16 mouse cellular contexts compared by ENCODE assay signal in genomic region chr11:62103380-62103911, GRCm38 (mm10).
DNase-seq lines count a peak whose midpoint lies in the region; ATAC-seq and TF ChIP-seq lines count a peak whose summit lies in the region.
"Had no signal": no experiment of that assay in that cellular context is flagged by ENCODE, and none has a peak within 500 bp of the region (broad histone marks: within the 10 kb centered on the region; RNA-seq: fewer than 3 reads in every experiment).

No protein-coding gene starts in this region.

- no peaks in the 10 kb centered on the region for H3K9me3 ChIP-seq in kidney, embryonic 15.5 days (replicated peaks)
- H3K9me3 ChIP-seq: embryonic facial prominence, embryonic 10.5 days; hindbrain, embryonic 12.5 days had no signal

- H3K27ac ChIP-seq in kidney, embryonic 15.5 days = peak overlapping the region; percentile 24; the same call in 1 of the 2 replicates
- peak overlapping the region; percentile 23; the same call in 1 of the 2 replicates for H3K27ac ChIP-seq in bone marrow macrophage, adult 2 months (ENCODE audit: insufficient read depth, low read depth, low read length)
- H3K27ac ChIP-seq in layer of hippocampus, adult 2 months = no peak overlapping the region
- H3K27ac ChIP-seq: embryonic facial prominence, embryonic 10.5 days; hindbrain, embryonic 12.5 days had no signal

- 0 out of 2 replicates have a peak, but pooled peaks cover 3% of the 10 kb centered on the region for H3K4me1 ChIP-seq in kidney, embryonic 15.5 days
- H3K4me1 ChIP-seq in bone marrow macrophage, adult 2 months (ENCODE audit: control insufficient read depth, insufficient read depth, low read length) = peaks cover 8% of the 10 kb centered on the region
- H3K4me1 ChIP-seq: embryonic facial prominence, embryonic 10.5 days; hindbrain, embryonic 12.5 days had no signal

- WGBS in kidney, embryonic 15.5 days = 51% methylated on average over 3 of the region's 3 CpGs

- no peak overlapping the region for H3K4me2 ChIP-seq in kidney, embryonic 15.5 days
- H3K4me2 ChIP-seq: hindbrain, embryonic 12.5 days; midbrain, embryonic 11.5 days had no signal

- no peak for DNase-seq in kidney, postnatal 36 days
- no peak for DNase-seq in layer of hippocampus, adult 2 months (ENCODE audit: low spot score in 2 of 2)
- no peak for DNase-seq in urinary bladder, postnatal 4 days (ENCODE audit: low spot score in 2 of 2)
- DNase-seq: adrenal gland, adult 2 months; cerebellum, adult 9-10 months; gastrocnemius, postnatal 10 days; kidney, adult 2 months; lung, adult 18-20 months; right cerebral cortex, postnatal 14 days had no signal

- ATAC-seq in kidney, embryonic 15.5 days (replicated peaks; ENCODE audit: low FRiP score) = no peak
- ATAC-seq in hematopoietic stem cell, adult 5-6 weeks (replicated peaks in 1 of 2; ENCODE audit: insufficient read depth in 1 of 2, low FRiP score in 2 of 2, low TSS enrichment in 1 of 2, low read depth in 1 of 2, poor library complexity in 2 of 2, severe bottlenecking in 2 of 2) = peak; percentile 48 to 53; a peak in 3 of 4 replicates
- ATAC-seq in megakaryocyte progenitor cell, adult 5-6 weeks (replicated peaks; ENCODE audit: poor library complexity) = peak; percentile 85

- no peak for TF ChIP-seq POLR2A in bone marrow macrophage, adult 2 months (IDR thresholded peaks at IDR 0.05; ENCODE audit: borderline replicate concordance, low read depth, low read length)

- no peak for TF ChIP-seq CTCF in bone marrow macrophage, adult 2 months (IDR thresholded peaks at IDR 0.05; ENCODE audit: low read depth, low read length)
- no peak for TF ChIP-seq CTCF in layer of hippocampus, adult 2 months (conservative IDR thresholded peaks at IDR 0.05)

- H3K4me3 ChIP-seq in kidney, embryonic 15.5 days (replicated peaks) = no peak overlapping the region
- H3K4me3 ChIP-seq in bone marrow macrophage, adult 2 months (ENCODE audit: insufficient read depth, low read length) = no peak overlapping the region
- no peak overlapping the region for H3K4me3 ChIP-seq in layer of hippocampus, adult 2 months
- H3K4me3 ChIP-seq: embryonic facial prominence, embryonic 10.5 days; hindbrain, embryonic 12.5 days had no signal

- no peaks in the 10 kb centered on the region for H3K27me3 ChIP-seq in kidney, embryonic 15.5 days
- H3K27me3 ChIP-seq: hindbrain, embryonic 12.5 days had no signal

- H3K9ac ChIP-seq in kidney, embryonic 15.5 days = no peak overlapping the region
- H3K9ac ChIP-seq: hindbrain, embryonic 12.5 days had no signal

- H3K36me3 ChIP-seq in kidney, embryonic 15.5 days = no peaks in the 10 kb centered on the region
- H3K36me3 ChIP-seq: embryonic facial prominence, embryonic 10.5 days; hindbrain, embryonic 12.5 days had no signal
